Mouse (Mus musculus): Measurements from ENCODE around the gene Kctd21. TPM values are rescaled to one million over a fixed set of nuclear protein-coding genes. Genes with fewer than 3 reads are reported as not detected.

The Kctd21 gene
- total RNA-seq, 2 experiments from 2014 or later, result 13.7 to 15.1 TPM

GRCm38 (mm10) chr7:97346822-97347166 lies 14.7 kb downstream of the Kctd21 start:
- DNase-seq (ENCODE audit: low spot score in 2 of 2), result no peak

GRCm38 (mm10) chr7:97347464-97347863 lies 15.3 kb downstream of the Kctd21 start:
- no peak for DNase-seq (ENCODE audit: low spot score in 2 of 2)

DNA sequence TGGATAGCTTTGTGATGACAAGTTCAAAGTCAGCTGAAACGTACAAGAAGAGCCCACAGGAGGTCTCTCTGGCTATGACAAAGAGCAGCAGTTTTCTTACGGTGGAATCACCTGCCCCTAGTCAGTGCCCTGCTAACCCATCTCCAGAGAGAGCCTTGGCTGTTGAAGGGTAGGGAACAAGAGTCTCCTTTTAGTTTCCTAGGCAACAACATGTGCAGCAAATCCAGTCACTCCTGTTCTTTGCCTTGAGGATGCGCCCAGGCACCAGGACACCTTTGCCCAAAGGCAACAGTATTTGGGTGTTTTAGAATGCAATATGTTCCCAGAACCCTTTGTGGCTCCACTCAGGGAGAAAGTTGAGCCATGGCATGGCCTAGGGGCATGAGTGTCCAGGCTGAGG lies 16.2 kb downstream of the Kctd21 start:
- DNase-seq (ENCODE audit: low spot score in 2 of 2), result no peak

DNA sequence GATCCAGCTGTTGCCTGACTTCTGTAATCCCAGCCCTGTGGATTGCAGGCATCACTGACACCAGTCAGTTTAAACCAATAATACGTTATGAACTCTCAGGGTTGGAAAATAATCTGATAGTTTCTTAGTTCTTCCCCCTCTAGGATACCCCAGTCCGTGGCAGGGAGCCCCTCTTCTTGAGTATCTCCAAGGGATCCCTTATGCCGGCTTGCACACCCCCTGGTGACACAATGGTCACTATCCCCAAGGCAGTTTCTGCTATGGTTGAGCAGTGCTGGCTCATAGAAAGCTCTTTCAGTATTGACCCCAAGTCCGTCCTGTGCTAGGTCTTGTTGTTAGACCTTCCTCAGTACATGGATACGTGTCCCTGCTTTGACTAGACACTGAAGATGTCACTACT lies 16.7 kb downstream of the Kctd21 start:
- no peak for DNase-seq (ENCODE audit: low spot score in 2 of 2)

DNA sequence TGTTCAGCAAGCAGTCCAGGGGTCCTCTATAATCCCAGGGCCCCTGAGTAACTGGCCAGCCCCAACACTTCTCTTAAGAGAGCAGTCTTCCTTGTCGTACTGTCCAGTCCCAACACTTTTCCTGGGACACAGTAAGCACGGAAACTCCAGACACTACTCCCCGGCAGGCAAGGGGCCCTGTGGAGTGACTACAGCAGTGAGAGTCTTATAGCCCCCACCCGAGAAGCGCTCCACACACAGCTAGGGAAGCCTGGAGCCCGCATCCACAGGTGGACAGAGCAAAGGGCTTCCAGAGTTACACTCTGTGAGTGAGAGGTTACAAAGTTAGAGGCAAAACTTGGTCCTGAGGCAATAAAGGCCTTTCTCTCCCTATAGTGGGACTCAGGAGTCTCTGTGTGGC lies 17.3 kb downstream of the Kctd21 start:
- DNase-seq (ENCODE audit: low spot score in 2 of 2), result no peak

DNA sequence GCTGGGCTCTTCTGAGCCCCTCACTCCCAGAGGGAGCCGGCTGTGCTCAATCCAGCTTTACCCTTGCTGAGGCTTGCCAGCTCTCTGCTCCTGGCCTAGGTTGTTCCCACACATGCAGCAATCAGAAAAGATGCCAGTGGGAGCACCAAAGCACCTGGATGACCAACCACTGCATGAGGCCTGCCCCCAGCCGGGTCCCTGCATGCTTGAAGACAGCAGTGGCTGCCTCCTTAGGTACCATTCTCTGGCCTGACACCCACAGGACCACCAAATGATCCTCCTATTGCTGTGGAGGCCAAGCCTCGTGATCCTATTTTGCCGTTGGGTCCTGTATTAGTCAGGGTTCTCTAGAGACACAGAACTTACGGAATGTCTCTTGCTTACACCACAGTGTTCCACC lies 18.8 kb downstream of the Kctd21 start:
- DNase-seq (ENCODE audit: low spot score in 2 of 2), result no peak

GRCm38 (mm10) chr7:97351792-97352513 lies 19.8 kb downstream of the Kctd21 start:
- DNase-seq (ENCODE audit: low spot score in 2 of 2), result no peak

DNA sequence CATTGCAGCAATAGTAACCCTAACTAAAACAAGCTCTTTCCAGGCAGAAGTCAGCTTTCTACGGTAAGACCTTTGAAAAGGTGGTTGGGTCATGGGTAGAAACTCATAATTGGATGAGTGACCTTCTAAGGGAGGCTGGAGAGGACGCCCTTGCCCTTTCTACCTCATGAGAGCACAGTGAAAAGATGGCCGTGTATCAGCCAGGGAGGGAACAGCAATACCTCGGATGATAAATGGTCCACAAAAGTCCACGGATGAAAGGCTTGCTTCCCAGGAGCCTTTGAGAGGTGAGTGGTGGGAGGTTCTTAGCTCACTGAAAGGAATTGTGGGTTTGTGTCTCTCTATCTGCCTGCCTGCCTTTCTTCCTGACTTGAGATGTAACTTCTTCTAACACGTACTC lies 21.2 kb downstream of the Kctd21 start:
- DNase-seq (ENCODE audit: low spot score in 2 of 2), result no peak

DNA sequence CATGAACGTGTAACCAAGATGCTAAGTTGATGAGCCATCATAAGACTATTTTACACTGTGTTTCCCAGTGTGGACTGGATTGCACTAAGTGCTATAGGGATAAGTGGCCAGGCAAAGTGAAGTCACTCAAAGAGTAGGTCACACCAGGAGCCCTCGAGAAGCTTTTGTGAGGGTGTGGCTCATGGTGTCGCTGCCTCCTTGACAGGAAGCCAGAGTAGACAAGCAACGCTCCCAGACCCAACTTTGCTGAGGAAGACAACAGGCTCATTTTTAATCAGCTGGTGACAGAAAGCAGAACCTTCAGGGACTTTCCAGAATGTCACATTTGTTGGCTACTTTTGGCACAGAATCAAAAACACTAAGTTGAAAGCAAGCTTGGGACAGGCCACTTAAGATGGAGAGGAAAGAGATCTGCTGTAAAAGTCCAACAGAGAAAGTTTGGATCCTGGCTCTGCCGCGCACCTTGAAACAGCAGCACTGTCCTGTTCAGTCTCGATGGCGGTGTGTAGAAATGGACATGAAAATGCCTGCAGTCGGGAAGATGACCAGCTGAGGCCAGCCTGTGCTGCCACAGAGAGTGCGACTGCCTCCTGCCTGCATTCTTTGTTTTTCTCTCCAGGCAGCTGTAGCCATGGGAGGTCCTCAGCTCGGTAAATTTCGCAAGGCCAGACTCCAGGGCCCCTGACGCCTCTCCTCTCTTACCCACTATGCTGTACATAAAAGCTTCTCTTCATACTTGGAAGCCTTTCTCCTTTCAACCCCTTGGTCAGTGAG lies 23.1 kb downstream of the Kctd21 start:
- no peak for DNase-seq (ENCODE audit: low spot score in 2 of 2)

DNA sequence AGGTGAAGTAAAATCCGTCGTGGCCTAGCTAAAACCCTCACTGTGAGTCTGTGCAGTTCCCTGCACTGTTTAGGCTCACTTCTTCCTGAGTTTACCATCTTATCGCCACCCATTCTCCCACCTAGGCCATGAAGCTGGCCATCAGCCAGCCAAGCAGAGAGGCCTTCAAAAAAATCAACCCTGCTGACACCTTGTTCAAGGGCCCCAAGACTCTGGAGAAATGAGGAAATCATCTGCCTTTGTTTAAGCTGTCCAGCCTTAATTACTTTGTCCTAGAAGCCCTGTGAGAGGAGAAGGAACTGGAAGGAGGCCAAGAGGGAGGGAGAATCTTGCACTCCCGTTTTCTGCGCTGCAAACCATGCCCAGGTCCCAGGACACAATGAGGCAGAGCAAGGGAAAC lies 24.1 kb downstream of the Kctd21 start:
- no peak for DNase-seq (ENCODE audit: low spot score in 2 of 2)

DNA sequence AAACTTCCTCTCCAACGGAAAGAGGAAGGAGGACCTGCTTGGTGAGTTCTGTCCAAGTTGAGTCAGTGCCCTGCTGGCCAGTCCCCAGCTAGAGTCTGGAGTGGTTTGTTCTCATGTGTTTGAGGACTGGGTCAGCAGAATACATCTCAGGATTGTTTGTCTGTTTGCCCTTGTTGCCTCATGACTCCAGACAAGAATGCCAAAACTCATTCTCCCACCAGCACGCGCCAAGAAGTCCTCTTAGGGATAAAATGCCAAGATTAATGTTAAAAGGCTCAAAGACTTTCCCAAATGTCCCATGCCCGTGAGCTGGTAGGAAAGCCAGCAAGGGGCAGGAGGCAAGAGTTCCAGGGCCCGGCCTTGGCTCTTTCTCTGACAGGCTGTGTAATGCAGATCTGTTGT lies 24.7 kb downstream of the Kctd21 start:
- DNase-seq (ENCODE audit: low spot score in 2 of 2), result no peak

- DNase-seq (ENCODE audit: low spot score in 2 of 2), result no peak
Observed at GRCm38 (mm10) chr7:97357840-97358239, 25.7 kb downstream of the Kctd21 start.

GRCm38 (mm10) chr7:97358347-97358746 lies 26.2 kb downstream of the Kctd21 start:
- no peak for DNase-seq (ENCODE audit: low spot score in 2 of 2)

DNA sequence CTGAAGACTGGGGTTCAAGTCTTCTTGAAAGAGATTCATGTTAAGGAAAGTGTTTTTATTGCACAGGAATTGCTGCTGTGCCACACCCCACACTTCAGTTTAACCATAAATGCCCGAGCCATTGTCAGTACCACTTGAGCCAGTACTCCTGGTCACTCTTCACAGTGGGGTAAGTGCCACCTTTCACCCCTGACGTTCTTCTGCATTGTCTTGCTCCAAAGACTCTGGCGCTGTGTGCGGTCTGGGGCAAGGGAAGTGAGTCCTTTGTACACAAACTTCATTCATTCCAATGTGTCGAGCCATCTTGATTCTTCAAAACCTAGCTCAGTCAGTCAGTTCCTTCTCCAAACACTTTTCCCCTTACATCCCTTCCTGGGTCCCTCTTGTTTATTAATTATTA lies 28.0 kb downstream of the Kctd21 start:
- no peak for DNase-seq (ENCODE audit: low spot score in 2 of 2)

DNA sequence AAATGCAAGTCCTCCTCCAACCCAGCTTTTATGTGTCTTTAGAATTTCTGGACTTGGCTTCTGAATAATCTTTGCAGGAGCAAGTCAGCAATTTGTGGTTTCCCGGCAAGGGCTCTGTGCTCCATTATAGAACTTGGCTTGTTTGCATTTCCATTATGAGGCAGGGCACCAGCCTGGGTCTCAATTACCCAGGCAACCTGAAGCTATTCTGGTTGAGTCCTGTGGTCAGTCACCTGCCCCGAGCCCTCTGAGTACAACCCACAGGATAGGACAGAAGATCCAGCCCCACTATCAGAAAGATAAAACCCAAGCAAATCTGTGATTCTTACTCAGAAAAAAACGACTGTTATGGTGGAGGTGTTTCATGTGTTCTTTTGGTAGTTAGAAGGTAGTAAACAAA lies 28.8 kb downstream of the Kctd21 start:
- DNase-seq (ENCODE audit: low spot score in 2 of 2), result no peak

- no peak for DNase-seq (ENCODE audit: low spot score in 2 of 2)
Observed at GRCm38 (mm10) chr7:97361467-97361866, 29.3 kb downstream of the Kctd21 start.

GRCm38 (mm10) chr7:97365887-97366286 lies 33.8 kb downstream of the Kctd21 start:
- DNase-seq (ENCODE audit: low spot score in 2 of 2), result no peak

GRCm38 (mm10) chr7:97375101-97375500 lies 43.0 kb downstream of the Kctd21 start:
- DNase-seq (ENCODE audit: low spot score in 2 of 2), result no peak

GRCm38 (mm10) chr7:97375906-97376305 lies 43.8 kb downstream of the Kctd21 start:
- no peak for DNase-seq (ENCODE audit: low spot score in 2 of 2)

DNA sequence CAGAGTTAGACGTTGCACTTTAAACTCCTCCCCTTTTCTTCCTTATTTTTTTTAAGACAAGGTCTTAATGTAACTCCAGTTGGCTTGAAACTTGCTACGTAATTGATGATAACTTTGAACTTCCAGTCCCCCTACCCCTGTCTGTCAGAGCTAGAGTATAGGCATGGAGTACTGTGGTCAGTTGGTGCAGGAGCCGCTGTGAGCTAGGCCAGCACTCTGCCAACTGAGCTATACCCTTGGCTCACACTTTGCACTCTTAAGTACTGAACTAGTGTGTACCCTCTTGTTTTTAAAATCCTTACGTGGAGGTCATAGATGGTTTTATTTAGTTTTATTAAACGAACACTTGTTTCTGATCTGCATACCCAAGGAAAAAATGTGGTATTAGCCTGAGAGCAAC lies 47.2 kb downstream of the Kctd21 start:
- no peak for DNase-seq (ENCODE audit: low spot score in 2 of 2)

- DNase-seq (ENCODE audit: low spot score in 2 of 2), result no peak
Observed at GRCm38 (mm10) chr7:97380500-97381123, 48.5 kb downstream of the Kctd21 start.

DNA sequence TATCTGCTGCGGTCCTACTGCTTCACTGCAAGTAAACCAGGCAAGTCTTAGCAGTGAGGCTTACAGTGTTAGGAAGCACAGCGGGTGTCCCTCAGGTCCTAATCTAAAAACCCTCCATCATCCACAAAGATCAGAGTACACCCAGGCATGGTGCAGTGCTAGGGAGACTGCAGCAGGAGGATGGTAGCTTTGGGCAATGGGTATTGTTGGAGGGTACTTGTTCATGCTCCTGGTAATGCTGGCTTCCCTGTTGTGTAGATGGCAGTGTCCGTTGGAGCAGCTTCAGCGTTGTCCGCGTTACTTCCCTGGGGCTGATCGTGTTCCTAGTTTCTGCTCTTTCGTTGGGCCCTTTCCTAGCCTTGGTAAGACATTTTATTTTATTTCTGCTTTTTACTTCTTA lies 50.5 kb downstream of the Kctd21 start:
- DNase-seq (ENCODE audit: low spot score in 2 of 2), result no peak
